Mouse (Mus musculus): ENCODE results near the gene Ppp2r5d.
A peak's percentile ranks its signal among the peaks of the same experiment; 100 is the strongest.

The Ppp2r5d gene

DNA sequence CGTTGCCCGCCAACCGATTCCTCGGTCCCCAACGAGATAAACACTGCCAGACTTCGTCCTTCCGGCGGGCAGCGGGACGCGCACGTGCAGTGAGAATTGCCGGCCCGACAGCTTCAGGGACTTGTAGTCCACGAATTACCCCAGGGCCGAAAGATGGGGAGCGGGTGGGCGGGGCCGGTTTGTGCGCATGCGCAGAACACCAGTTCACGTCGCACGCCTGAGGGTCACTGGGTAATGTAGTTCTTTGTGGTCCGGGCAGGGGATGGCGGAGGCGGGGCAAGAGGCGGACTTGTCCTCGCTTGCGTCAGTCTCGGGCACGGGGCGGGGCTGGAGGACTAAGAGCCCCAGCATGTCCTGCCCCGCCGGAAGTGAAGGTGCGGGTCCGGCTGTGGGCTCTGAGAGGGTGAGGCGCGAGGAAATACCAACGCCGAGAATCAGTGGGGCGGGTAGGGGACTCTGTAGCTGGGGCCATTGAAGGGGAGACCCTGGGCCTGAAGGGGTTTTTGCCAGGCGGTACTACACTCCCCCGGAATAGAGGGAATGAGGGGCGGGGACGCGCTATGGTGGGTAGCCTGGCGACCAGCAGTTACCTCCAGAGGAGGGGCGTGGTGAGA lies 24.0 kb downstream of the Ppp2r5d start, which contains the start of gene Klhdc3:
Gene Klhdc3 (minus strand): TSS at position 155 of the 614 bp plus-strand sequence.
- DNase-seq (ENCODE audit: low spot score) = peak; percentile 99

- peak; percentile 61 for DNase-seq (ENCODE audit: low spot score)
Measured at GRCm38 (mm10) chr17:46679843-46680759, 24.8 kb downstream of the Ppp2r5d start.

DNA sequence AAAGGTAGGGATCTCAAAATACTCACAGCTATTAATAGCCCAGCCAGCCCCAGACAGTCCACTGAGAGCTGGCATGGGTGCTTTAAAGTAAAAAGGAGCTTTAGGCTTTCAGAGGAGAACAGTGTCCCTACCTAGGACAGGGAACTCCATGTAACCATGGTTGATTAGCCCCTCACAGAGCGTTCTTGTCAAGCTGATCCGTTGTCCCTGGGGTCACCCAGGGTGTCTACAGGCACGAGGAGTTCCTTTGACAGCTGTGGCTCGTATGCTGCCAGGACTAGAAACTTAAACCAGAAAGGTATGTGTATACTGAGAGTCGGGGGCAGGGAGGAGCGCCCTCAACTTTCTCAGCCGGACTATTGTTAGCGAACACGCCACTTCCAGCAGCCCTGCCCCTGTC lies 26.0 kb downstream of the Ppp2r5d start:
- no peak for DNase-seq (ENCODE audit: low spot score)

GRCm38 (mm10) chr17:46678416-46678815 lies 26.5 kb downstream of the Ppp2r5d start, which contains the start of gene Mea1:
Mea1 (plus strand) TSS chr17:46678793.
- DNase-seq (ENCODE audit: low spot score) = no peak

GRCm38 (mm10) chr17:46674530-46675283 lies 30.2 kb downstream of the Ppp2r5d start:
- no peak for DNase-seq (ENCODE audit: low spot score)

DNA sequence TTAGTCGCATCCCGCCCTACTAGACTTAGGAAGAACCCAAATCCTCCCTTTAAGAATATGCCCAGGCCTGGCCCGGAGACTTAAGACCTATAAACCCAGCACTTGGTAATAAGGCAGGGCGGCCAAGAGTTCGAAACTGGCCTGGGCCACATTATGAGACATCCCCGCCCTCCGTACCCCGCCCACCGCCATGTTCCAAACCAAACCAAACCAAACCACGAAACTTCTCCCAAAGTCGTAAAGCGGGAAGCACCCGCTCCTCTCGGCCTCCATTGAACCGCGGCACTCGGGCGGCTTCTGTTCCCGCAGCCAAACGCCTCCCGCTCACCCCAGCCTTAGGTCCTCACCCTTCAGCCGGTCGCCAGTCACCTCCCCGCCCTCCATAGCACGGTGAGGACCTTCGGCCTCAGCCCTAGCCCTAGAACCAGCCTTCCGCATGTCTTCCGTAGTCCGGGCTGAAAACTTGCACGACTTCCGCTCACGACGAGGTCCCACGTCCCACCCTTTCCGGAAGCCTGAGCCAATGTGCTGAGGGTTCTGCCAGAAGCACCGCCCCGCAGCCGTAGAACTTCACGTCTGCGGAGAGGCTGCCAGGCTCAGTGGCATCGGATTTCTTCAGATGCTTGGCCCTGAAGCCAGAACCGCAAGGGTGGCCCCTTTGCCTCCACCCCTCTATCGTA lies 30.9 kb downstream of the Ppp2r5d start, which contains the start of gene Rrp36:
Gene Rrp36 (minus strand): TSS at position 503 of the 680 bp plus-strand sequence.
- peak; percentile 97 for DNase-seq (ENCODE audit: low spot score)

GRCm38 (mm10) chr17:46669911-46670310 lies 35.0 kb downstream of the Ppp2r5d start:
- DNase-seq (ENCODE audit: low spot score) = no peak

DNA sequence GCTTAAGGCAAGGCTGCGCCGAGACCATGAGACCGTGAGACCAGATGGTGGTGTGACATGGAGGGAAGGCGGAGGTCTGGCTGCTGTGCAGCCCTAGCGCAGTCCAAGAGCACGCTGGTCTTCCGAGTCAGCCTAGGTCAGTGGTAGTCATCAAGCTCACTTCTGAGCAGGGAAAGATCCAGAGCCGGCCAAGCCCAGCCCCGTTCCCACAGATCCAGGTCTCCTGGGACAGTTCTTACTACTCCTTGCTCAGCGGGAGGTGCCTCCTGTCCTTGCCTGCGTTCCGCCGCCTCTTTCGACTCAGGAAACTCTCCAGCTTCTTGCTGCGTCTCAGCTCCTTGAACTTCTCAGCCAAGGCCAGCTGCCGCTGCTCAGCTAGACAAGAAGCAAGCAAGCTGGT lies 37.2 kb downstream of the Ppp2r5d start:
- DNase-seq (ENCODE audit: low spot score) = no peak

DNA sequence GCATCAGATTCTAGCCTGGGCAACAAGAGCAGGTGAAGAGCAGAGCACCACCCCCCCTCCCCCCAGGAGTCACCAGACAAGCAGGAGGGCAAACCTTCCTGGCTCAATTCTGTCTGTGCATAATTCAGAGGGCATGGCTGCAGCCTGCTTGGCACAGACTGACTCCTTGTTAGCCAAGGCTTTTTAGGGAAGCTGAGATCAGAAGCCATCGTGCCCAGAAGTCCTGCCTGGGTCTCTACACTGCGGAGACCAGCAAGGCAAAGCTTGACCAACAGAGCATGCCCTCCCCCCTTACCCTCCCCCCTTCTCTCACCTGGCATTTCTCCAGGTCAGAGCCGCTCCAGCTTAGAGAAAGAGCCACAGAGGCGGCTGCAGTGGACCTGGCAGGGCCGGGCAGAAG lies 42.2 kb downstream of the Ppp2r5d start:
- no peak for DNase-seq (ENCODE audit: low spot score)

DNA sequence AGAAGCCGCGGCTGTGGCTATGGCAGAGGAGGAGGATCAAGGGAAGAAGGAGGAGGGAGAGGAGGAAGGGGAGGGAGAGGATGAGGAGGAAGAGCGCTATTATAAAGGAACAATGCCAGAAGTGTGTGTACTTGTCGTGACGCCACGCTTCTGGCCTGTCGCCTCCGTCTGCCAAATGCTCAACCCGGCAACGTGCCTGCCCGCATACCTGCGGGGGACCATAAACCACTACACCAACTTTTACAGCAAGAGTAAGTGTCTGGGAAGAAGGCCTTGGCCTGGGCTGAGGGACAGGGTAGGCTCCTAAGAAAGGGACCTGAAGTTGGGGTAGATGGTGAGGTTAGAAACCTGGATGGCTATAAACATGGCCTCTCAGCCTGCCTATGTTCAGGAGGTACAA lies 42.9 kb downstream of the Ppp2r5d start:
- no peak for DNase-seq (ENCODE audit: low spot score)

GRCm38 (mm10) chr17:46661351-46661750 lies 43.6 kb downstream of the Ppp2r5d start:
- DNase-seq (ENCODE audit: low spot score) = no peak

DNA sequence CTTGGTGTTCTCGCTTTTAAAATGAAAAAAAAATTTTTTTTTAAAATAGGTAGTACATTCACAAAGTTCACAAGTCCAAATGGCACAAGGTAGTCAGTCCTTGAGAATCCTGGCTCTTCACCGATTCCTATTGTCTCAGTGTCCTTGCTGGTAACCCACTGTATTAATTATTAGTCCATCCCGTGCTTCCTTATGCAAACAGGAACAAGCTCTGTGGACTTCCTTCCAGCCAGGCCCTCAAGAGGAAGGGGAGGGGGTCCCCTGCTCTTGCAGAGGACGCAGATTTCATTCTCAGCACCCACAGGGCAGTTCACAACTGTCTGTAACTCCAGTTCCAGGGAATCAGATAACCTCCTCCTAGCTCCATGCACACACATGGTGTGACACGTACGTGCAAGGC lies 48.9 kb downstream of the Ppp2r5d start:
- no peak for DNase-seq (ENCODE audit: low spot score)

- no peak for DNase-seq (ENCODE audit: low spot score)
Measured at GRCm38 (mm10) chr17:46651755-46652547, 53.0 kb downstream of the Ppp2r5d start.

DNA sequence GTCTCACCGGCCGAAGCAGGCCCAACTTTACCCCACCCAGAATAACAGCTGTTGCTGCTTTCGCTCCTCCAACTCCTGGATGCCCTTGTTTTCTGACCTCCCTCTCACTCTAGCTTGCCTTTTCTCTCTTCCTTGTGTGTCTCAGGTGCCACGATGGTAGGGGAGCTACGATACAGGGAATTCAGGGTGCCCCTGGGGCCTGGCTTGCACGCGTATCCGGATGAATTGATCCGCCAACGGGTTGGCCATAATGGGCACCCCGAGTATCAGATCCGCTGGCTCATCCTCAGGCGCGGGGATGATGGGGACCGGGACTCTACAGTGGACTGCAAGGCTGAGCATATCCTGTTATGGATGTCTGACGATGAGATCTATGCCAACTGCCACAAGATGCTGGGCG lies 53.6 kb downstream of the Ppp2r5d start:
- DNase-seq (ENCODE audit: low spot score) = no peak

DNA sequence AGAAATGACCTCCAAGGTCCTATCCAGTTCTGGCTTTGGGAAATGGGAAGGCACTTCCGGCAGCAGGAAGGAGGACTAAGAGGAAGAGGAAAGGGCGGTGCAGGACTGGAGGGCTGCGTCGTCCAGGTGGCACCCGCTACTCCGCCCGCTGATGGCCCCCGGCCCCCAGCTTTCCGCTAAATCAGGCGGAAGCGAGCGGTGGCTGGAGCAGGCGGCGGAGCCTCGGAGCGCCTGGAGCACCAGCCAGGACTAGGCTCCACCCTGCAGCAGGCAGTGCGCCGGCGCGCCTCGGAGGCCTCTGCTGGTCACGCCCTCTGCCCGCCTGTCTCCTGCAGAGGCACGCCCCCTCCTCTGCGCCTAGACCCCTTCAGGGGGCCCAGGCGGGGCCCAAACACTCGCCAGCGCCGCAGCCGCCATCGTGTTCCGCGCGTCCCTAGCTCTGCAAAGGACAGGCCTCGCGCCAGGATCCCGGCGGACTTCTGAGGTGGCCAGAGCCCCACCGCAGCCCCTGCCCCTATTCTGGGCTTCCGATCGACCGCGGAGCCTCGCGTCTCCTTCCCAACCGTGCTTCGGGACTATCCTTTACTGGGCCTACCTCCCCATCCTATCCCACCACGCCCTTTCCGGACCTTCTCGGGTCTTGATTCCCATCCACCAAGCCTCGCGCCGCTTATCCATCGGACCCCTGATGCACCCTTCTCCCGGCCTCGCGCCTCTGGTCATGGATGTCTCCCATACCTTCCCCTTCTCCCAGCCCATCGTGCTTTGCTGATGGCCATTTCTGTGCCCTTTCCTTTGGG lies 54.5 kb downstream of the Ppp2r5d start, which contains the start of gene Cul7:
Gene Cul7 (plus strand): TSS at position 106 of the 800 bp plus-strand sequence.
- peak; percentile 97 for DNase-seq (ENCODE audit: low spot score)

DNA sequence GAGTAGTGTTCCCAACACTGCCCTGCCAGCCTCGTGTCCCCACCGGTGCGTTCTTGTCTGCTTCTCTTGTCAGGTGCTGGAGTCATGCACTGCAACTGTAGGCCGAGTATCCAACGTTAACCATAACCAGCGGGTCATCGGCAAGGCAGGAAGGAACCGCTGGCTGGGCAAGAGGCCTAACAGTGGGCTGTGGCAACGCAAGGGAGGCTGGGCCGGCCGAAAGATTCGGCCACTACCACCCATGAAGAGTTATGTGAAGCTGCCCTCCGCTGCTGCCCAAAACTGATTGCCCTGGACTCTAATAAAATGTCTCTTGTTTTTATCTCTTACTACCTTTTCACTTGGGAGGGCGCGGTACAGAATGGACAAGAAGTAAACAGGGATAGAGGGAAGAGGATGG lies 55.1 kb downstream of the Ppp2r5d start:
- DNase-seq (ENCODE audit: low spot score) = no peak

- no peak for DNase-seq (ENCODE audit: low spot score)
Measured at GRCm38 (mm10) chr17:46648436-46648835, 56.5 kb downstream of the Ppp2r5d start.

GRCm38 (mm10) chr17:46647279-46647678 lies 57.6 kb downstream of the Ppp2r5d start:
- no peak for DNase-seq (ENCODE audit: low spot score)

DNA sequence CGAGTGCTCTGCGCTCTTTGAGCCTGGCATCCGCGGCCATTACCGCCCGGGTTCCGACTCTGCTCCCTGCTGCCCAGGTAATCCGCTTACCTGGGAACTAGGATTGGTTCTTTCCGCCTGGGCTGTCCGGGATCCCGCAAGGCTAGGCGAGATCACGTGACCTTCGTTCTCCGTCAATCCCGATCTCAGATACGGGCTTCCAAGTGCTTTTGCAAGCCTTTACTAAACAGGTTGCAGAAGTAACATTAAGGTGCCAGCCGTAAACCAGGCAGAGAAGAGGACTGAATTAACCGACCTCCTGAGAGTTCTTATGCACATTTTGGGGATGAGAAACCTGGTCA lies 58.6 kb downstream of the Ppp2r5d start:
- no peak for DNase-seq (ENCODE audit: low spot score)

Measured in embryo, embryonic 10 days (tissue).